Mouse (Mus musculus): ENCODE data around the gene Pi4k2a.
A peak's percentile ranks its signal among the peaks of the same experiment; 100 is the strongest.

DNA sequence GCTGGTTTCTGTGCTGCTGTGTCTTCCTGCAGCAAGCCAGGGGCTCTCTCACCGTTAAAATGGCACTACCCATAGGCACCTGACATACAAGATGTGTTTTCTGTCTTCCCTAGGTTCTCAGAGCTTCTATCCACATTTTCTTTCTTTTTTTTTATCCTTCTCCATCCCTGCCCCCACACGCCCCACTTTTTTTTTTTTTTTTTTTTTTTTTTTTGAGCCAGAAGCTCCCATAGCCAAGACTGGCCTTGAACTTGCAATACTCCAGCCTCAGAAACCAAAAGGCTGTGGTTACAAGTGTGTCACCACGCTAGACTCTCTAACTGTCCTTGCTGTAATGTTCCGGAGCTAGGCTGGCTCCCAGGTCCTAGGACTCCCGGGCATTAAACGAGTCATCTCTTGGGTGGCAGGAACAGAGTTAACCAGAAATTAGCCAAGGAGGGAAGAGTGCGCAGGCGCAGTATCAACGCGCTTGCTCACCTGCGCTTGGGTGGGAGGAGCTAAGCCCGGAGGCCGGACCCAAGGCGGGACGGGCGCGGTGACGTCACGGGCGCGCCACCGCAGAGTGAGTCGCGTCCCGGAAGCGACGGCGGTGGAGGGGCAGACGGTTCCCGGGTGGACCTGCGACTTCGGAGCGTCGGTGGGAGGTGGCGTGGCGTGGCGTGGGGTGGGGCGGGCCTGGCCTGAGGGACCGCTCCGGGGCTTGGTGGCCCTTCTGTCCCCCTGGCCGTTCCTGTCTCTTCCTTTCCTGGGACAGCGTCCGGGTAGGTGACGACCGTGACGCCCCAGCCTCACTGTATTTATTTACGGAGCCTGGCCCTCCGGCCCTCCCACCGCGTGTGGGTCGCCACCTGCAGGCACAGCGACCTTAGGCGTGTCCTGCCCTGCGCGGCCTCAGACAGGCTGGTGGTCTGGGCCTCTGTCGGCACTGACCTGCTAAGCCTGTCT is 80.0 kb downstream of the Pi4k2a start:
- TF ChIP-seq CTCF (IDR thresholded peaks at IDR 0.05; ENCODE audit: borderline replicate concordance, extremely low read depth, insufficient read depth, insufficient read length) (no peak), POLR2A (IDR thresholded peaks at IDR 0.05; ENCODE audit: borderline replicate concordance, extremely low read depth, insufficient read depth, insufficient read length, poor library complexity, severe bottlenecking) (peak; percentile 92)
